Mouse (Mus musculus) neural tube, embryonic 11.5 days (tissue): ENCODE measurements around the gene Bank1. TPM values are rescaled to one million over a fixed set of nuclear protein-coding genes. Genes with fewer than 3 reads are reported as not detected.

Source experiments
- ATAC-seq: fragments of 200-750 bp; cut with Nextera tagmentation; 2 replicates; pipeline ENCODE4 v1.8.0; 2017; ENCODE audit warnings: moderate number of reproducible peaks, mild to moderate bottlenecking, moderate TSS enrichment, moderate library complexity; ENCODE audit not compliant: insufficient read depth, low FRiP score, low TSS enrichment
- DNase-seq: peaks from one replicate; pipeline ENCODE4 v3.0.0-alpha.2; 2015; ENCODE audit warnings: low spot score
- H3K27ac ChIP-seq: fragments of 300-500 bp; sonication (generic); 2 replicates; pipeline ENCODE4 v1.5.1; 2014; ENCODE audit warnings: low read depth, mild to moderate bottlenecking, low read length
- H3K27me3 ChIP-seq: fragments of 300-500 bp; sonication (generic); 2 replicates; pipeline ENCODE4 v1.6.1; 2014; ENCODE audit warnings: mild to moderate bottlenecking, low read length, mixed read lengths; ENCODE audit not compliant: control insufficient read depth, insufficient read depth
- H3K36me3 ChIP-seq: fragments of 300-500 bp; sonication (generic); 2 replicates; pipeline ENCODE4 v1.6.1; 2014; ENCODE audit warnings: mild to moderate bottlenecking, low read length, moderate library complexity, mixed read lengths; ENCODE audit not compliant: control insufficient read depth, insufficient read depth
- H3K4me1 ChIP-seq: fragments of 300-500 bp; sonication (generic); 2 replicates; pipeline ENCODE4 v1.6.1; 2014; ENCODE audit warnings: low read length, mixed read lengths; ENCODE audit not compliant: control insufficient read depth, insufficient read depth
- H3K4me2 ChIP-seq: fragments of 300-500 bp; sonication (generic); 2 replicates; pipeline ENCODE4 v1.6.1; 2014; ENCODE audit warnings: low read depth, mild to moderate bottlenecking, moderate library complexity
- H3K4me3 ChIP-seq: fragments of 300-500 bp; sonication (generic); 2 replicates; pipeline ENCODE4 v1.5.1; 2014; ENCODE audit warnings: low read depth, low read length
- H3K9ac ChIP-seq: fragments of 300-500 bp; sonication (generic); 2 replicates; pipeline ENCODE4 v1.6.1; 2014; ENCODE audit warnings: mild to moderate bottlenecking, low read length
- H3K9me3 ChIP-seq: fragments of 300-500 bp; sonication (generic); 2 replicates; pipeline ENCODE4 v1.6.1; 2016; ENCODE audit warnings: low read length; ENCODE audit not compliant: control insufficient read depth
- WGBS: fragments of 180-500 bp; shearing (Covaris S2); extraction: QIAGEN DNeasy Blood & Tissue Kit; methylation state at CpG from one replicate; pipeline ENCODE4 v1.1.7; 2014; 5-methylcytosine and 5-hydroxymethylcytosine counted together
- polyA plus RNA-seq: library from polyadenylated mRNA; unstranded; fragments of >200 nt; fragmentation: Nextera tagmentation; extraction: Ambion mirVana; gene quantifications from 2 replicates; pipeline ENCODE4 v1.2.1, GENCODE M21; 2014

Bank1 gene
- polyA plus RNA-seq, 1 experiment from 2014 or later: 0.24 TPM

GRCm38 (mm10) chr3:136109411-136110139 lies 216.3 kb downstream of the Bank1 start:
- Histone ChIP-seq H3K4me2 (no peak overlapping the region), H3K9me3 (no peaks in the 10 kb centered on the region), H3K36me3 (no peaks in the 10 kb centered on the region), H3K27me3 (no peaks in the 10 kb centered on the region), H3K4me3 (no peak overlapping the region), H3K9ac (no peak overlapping the region), H3K27ac (no peak overlapping the region), H3K4me1 (no peaks in the 10 kb centered on the region)
- ATAC-seq (no peak), DNase-seq (no peak)
- WGBS: 93% methylated on average over 6 of the region's 6 CpGs

DNA sequence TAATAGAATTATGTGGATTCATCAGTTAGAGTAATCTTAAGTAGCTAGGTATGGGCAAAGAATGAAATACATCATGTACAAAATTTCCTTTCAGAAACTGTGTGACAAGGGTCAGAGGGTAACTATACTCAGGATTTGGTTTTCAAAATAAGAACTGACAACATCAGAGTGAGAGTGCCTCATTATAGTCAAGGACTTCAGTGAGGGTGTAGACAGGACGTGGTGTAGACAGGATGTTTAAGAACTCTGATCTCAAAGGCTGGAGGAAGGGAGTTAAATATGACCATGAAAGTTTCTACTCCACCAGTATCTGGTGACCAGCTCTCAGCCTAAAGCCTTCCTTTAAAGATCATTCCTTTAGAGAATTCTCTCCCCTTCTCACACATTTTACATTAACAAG lies 219.4 kb downstream of the Bank1 start:
- no peak for DNase-seq
- no peaks in the 10 kb centered on the region for H3K4me1 ChIP-seq
- no peak overlapping the region for H3K27ac ChIP-seq
- no peak for ATAC-seq
- H3K36me3 ChIP-seq: no peaks in the 10 kb centered on the region
- H3K27me3 ChIP-seq: no peaks in the 10 kb centered on the region
- no peak overlapping the region for H3K4me3 ChIP-seq
- H3K9ac ChIP-seq: no peak overlapping the region
- no peak overlapping the region for H3K4me2 ChIP-seq
- no peaks in the 10 kb centered on the region for H3K9me3 ChIP-seq
- 38% methylated on average over 1 of the region's 1 CpGs for WGBS

DNA sequence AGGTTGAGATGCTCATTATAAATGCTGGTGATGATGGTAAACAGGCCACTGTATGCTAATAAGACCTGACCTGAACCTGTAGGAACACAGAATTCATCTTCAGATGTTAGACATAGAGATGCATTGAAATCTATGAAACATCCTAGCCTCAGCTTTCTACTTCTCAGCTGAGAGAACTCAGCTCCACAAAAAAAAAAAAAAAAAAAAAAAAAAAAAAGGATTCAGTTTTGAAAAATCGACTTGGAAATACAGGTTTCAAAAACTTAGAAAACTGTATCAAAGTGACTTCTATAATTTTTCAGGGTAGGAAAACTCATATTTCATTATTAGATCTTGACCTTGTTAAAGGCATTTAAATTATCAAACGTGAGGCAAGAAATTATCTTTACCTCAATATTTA lies 222.5 kb downstream of the Bank1 start:
- ATAC-seq: no peak
- 78% methylated on average over 2 of the region's 2 CpGs for WGBS
- no peak overlapping the region for H3K4me3 ChIP-seq

GRCm38 (mm10) chr3:136100973-136101500 lies 224.8 kb downstream of the Bank1 start:
- Histone ChIP-seq H3K27me3 (no peaks in the 10 kb centered on the region), H3K4me3 (no peak overlapping the region), H3K4me2 (no peak overlapping the region), H3K27ac (no peak overlapping the region), H3K9me3 (no peaks in the 10 kb centered on the region), H3K4me1 (no peaks in the 10 kb centered on the region), H3K9ac (no peak overlapping the region), H3K36me3 (no peaks in the 10 kb centered on the region)
- no peak for DNase-seq
- no peak for ATAC-seq
- 89% methylated on average over 5 of the region's 5 CpGs for WGBS

More for the DNA sequence above, 222.5 kb downstream of the Bank1 start:
- no peaks in the 10 kb centered on the region for H3K36me3 ChIP-seq
- H3K27me3 ChIP-seq: no peaks in the 10 kb centered on the region
- H3K9me3 ChIP-seq: no peaks in the 10 kb centered on the region
- no peaks in the 10 kb centered on the region for H3K4me1 ChIP-seq
- H3K9ac ChIP-seq: no peak overlapping the region
- DNase-seq: no peak
- no peak overlapping the region for H3K27ac ChIP-seq
- no peak overlapping the region for H3K4me2 ChIP-seq

- no peaks in the 10 kb centered on the region for H3K36me3 ChIP-seq
- 81% methylated on average over 8 of the region's 8 CpGs for WGBS
Observed at GRCm38 (mm10) chr3:136100292-136100691, 225.6 kb downstream of the Bank1 start.

GRCm38 (mm10) chr3:136086948-136087660 lies 238.8 kb downstream of the Bank1 start:
- Histone ChIP-seq H3K4me3 (no peak overlapping the region), H3K27me3 (no peaks in the 10 kb centered on the region), H3K4me1 (no peaks in the 10 kb centered on the region), H3K27ac (no peak overlapping the region), H3K9ac (no peak overlapping the region), H3K4me2 (no peak overlapping the region), H3K9me3 (no peaks in the 10 kb centered on the region), H3K36me3 (no peaks in the 10 kb centered on the region)
- ATAC-seq (no peak), DNase-seq (no peak)
- 84% methylated on average over 7 of the region's 7 CpGs for WGBS

More at GRCm38 (mm10) chr3:136100292-136100691, 225.6 kb downstream of the Bank1 start:
- Histone ChIP-seq H3K4me1 (no peaks in the 10 kb centered on the region), H3K4me3 (no peak overlapping the region), H3K9me3 (no peaks in the 10 kb centered on the region), H3K27me3 (no peaks in the 10 kb centered on the region), H3K27ac (no peak overlapping the region), H3K4me2 (no peak overlapping the region), H3K9ac (no peak overlapping the region)
- no peak for DNase-seq
- ATAC-seq: no peak

DNA sequence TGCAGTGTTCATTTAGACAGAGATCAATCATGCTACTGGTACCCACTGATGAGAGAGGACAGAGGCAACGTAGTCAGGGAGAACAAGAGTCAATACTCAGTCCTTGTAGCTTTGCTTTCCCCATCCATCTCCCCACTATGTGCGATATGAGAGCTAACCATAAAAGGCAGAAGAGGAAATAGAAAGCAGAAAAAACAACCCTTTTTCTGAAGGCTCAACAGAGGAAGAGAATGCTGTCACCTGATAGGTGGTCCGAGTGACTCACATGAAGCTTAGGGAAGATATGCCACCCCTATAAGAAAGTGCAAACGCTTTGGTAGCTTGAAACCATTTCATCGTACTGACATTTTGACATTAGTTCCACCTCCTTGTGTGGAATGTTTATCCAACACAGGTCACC lies 239.4 kb downstream of the Bank1 start:
- H3K27ac ChIP-seq: no peak overlapping the region
- H3K4me2 ChIP-seq: no peak overlapping the region
- H3K27me3 ChIP-seq: no peaks in the 10 kb centered on the region
- 84% methylated on average over 5 of the region's 5 CpGs for WGBS
- H3K9ac ChIP-seq: no peak overlapping the region
- no peaks in the 10 kb centered on the region for H3K9me3 ChIP-seq
- no peak overlapping the region for H3K4me3 ChIP-seq
- no peak for ATAC-seq
- no peaks in the 10 kb centered on the region for H3K36me3 ChIP-seq
- DNase-seq: no peak
- H3K4me1 ChIP-seq: no peaks in the 10 kb centered on the region

DNA sequence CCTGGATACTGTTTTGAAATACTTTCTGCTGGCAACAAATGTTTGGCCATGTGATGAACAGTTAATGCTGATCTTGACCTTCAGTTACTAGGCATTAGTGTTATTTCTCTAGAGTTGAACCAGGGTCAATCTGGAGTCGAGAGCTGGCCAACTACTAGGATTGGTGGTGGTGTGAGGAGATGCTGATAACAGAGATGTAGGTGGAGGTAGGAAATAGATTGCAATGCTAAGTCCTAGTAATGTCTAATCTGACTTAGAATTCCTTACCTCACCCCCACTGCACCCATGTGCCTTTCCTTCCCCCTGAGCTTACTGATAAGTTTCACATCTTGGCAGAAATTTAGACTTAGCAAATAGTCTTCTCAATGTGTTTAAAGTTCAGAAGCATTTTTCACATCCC lies 240.8 kb downstream of the Bank1 start:
- H3K9me3 ChIP-seq: no peaks in the 10 kb centered on the region
- no peaks in the 10 kb centered on the region for H3K4me1 ChIP-seq
- no peak overlapping the region for H3K4me2 ChIP-seq

GRCm38 (mm10) chr3:136084066-136084465 lies 241.8 kb downstream of the Bank1 start:
- 78% methylated on average over 5 of the region's 5 CpGs for WGBS
- no peak overlapping the region for H3K4me3 ChIP-seq
- H3K4me2 ChIP-seq: no peak overlapping the region
- DNase-seq (no peak), ATAC-seq (no peak)
- no peaks in the 10 kb centered on the region for H3K9me3 ChIP-seq
- no peaks in the 10 kb centered on the region for H3K36me3 ChIP-seq
- no peak overlapping the region for H3K9ac ChIP-seq
- no peaks in the 10 kb centered on the region for H3K4me1 ChIP-seq
- no peaks in the 10 kb centered on the region for H3K27me3 ChIP-seq
- H3K27ac ChIP-seq: no peak overlapping the region

More for the DNA sequence above, 240.8 kb downstream of the Bank1 start:
- Histone ChIP-seq H3K27me3 (no peaks in the 10 kb centered on the region), H3K4me3 (no peak overlapping the region), H3K9ac (no peak overlapping the region), H3K36me3 (no peaks in the 10 kb centered on the region), H3K27ac (no peak overlapping the region)
- 79% methylated on average over 1 of the region's 1 CpGs for WGBS
- no peak for ATAC-seq
- DNase-seq: no peak
